Mouse (Mus musculus): Measurements from ENCODE around the gene Flywch1. TPM values are rescaled to one million over a fixed set of nuclear protein-coding genes. Genes with fewer than 3 reads are reported as not detected.
"Not testable (repeated sequence)": the region's sequence is repeated elsewhere in the genome, so short reads cannot be mapped to it uniquely, and the experiment has no call there.

Flywch1 gene
- total RNA-seq, 2 experiments from 2014 or later, result 263 to 298 TPM

DNA sequence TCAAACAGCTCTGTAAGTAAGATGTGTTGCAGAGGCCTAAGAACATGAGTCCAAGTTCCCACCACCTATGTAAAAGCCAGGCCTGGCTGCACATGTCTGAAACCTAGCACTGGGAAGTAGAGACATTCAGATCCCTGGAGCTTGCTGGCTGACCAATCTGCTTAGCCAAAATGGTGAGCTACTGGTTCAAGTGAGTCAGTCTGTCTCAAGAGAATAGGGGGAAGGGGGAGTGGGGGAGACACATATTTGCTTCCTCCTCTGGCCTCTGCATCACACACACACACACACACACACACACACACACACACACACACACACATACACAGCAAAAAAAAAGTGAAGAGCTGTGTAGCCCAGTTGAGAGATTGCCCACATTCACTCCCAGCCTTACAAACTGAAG, 11.9 kb upstream of the Flywch1 start:
- no peak for DNase-seq (ENCODE audit: extremely low spot score in 1 of 2, low spot score in 1 of 2)

DNA sequence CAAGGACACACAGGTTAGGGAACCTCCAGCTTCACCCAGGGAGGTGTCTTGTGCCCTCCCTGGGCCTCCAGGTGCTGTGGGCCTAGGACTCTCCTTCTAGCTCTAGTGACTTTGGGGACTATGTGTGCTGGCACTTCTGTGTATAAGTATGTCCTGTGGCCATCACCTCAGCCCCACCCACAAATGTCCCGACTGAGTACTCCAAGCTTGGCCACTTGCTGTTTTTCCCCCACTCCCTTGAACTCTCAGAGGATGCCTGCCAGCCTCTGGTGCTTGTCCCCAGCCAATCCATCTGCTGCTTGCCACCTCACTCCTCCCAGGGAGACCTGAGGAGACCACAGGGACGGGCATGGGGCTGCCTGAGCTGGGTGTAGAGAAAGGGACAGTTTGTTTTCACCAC, 7.0 kb upstream of the Flywch1 start:
- DNase-seq (ENCODE audit: extremely low spot score in 1 of 2, low spot score in 1 of 2), result no peak

DNA sequence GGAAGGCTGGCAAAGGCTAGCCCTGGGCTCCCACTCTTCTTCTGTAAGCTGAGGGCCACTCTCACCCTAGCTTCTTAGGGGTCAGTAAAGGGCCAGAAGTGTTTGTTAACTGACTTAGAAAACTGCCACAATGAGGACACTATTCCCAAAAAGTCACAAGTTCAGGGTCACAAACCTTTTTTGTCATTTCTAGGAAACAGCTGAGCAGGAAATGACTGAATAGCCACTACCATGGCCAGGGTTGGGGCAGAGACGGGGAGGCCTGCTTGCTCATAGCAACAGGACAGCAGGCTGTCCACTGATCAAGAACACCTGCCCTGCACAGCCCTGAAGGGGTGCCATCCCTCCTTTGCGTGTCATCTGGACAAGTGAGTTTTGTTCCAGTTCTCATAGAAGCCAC, 5.7 kb upstream of the Flywch1 start:
- no peak for DNase-seq (ENCODE audit: extremely low spot score in 1 of 2, low spot score in 1 of 2)

DNA sequence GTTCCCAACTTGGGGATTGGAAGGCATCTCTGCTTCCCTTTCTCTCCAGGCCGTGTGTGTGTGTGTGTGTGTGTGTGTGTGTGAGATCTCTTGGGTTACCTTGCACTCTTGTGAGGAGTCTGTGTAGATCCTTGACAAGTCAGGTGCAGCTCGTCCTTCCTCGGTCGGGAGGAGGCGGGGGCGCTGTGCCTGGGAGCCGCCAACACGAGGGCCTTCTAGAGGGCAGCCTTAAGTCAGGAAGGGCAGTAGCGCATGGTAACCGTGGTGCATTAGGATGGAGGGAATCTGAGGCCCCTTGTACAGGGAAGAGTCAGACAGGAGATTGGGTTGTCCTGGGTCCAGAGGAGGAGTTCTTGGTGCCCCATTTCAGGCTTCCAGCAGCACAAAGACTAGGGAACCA, 4.8 kb upstream of the Flywch1 start:
- DNase-seq (ENCODE audit: extremely low spot score in 1 of 2, low spot score in 1 of 2), result no peak

DNA sequence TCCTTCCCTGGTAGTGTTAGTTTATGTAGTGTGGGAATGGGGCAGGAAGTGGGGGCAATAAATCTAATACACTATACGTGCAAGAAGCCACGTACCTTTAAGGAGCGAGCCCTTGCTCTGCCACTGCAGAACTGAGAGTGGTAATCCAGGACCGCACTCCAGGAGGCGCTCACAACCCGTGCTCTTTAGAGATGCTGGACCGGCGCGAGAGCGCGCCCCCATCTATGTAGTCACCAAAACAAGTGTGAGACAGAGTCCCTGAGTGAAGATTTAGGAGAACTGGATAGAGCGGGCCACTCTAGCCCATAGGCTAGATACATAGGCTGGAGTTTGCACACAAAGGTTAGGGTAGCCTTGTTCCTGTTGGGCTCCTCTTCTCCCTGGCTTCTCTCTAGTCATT, 2.7 kb upstream of the Flywch1 start:
- peak; percentile 54 to 73 for DNase-seq (ENCODE audit: extremely low spot score in 1 of 2, low spot score in 1 of 2)

DNA sequence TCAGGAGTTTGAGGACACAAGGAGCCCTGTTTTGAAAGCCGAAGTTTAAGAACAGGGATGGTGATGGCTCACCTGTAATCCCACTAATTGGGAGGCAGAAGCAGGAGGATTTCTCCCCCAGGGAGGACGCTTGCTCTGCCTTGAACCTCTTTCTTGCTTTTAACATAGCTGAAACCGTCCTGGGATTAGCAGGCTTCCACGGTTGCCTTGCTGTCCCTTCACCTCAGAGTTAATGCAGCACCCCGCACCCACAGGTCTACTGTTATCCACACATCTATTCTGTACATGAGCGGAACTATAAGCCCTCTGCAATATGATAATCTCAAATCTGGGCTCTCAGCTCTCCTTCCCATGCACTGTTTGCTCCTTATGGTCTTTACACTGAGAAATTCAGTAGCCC, 2.3 kb upstream of the Flywch1 start:
- DNase-seq (ENCODE audit: extremely low spot score in 1 of 2, low spot score in 1 of 2), result no peak

DNA sequence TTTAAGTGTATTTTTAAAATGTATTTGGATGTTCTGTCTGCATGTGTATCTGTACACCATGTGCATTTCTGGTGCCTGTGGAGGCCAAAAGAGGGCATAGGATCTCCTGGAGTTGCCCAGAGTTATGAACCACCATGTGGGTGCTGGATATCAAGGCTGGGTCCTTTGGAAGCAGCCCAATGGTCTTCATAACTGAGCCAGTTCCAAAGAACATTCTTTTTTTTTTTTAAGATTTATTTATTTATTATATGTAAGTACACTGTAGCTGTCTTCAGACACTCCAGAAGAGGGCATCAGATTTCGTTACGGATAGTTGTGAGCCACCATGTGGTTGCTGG, 786 bp upstream of the Flywch1 start:
- DNase-seq (ENCODE audit: extremely low spot score in 1 of 2, low spot score in 1 of 2), result not testable (repeated sequence)

DNA sequence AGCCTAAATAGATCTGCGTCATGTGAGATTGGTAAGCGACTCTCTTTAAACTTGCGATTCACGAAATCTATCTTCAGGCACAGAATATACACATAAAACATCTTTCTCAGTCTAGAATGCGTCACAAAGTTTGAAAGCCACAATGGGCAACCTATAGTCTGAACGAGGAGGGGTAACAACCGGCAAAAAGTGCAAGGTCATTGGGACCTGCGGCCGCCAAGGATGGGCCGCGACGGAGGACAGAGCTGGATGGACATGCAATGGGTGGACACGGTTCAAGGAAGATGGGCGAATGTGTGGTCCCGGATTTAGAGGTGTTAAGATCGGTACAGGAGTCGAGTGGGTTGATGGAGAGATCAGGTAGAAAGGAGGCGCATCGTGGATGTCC, 512 bp downstream of the Flywch1 start:
- peak in 1 of 2 experiments; percentile 27 for DNase-seq (ENCODE audit: extremely low spot score in 1 of 2, low spot score in 1 of 2)

DNA sequence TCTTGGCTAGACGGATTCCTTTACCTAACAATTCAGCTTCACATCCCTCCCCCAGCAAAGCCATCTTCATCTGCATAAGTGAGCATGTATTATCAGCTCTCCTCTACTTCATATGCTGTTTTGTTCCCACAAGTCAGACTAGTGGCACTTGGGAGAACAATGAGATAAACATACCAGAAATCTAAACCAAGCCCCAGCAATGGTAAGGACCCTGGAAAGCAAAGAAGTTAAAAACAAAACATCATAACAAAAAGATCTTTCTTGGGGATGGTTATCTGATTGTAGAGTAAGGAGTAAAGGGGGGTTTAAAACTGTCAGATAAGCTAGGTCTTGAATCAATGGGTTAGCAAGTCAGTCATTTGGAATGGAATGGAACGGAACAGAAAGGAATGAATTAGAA, 909 bp downstream of the Flywch1 start:
- DNase-seq (ENCODE audit: extremely low spot score in 1 of 2, low spot score in 1 of 2), result no peak

DNA sequence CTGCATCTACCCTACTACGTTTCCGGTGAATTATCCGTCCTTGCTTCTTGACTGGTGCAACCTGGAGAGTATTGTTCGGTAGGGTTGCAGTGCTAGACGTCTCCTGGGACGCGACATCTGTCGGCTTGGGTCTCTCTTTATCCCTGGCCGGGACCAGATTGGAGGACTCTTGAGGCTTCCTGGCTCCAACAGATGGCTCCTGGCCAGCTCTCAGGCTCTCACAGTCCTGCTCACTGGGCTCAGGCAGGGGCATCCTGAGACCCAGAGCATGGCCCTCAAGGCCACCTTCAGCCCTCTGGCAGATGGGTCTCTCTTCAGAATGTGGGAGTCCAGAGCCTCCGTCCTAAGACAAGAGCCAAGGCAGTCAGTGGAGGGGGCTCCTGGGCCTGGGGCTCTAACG, 8.4 kb downstream of the Flywch1 start:
- DNase-seq (ENCODE audit: extremely low spot score in 1 of 2, low spot score in 1 of 2), result no peak

DNA sequence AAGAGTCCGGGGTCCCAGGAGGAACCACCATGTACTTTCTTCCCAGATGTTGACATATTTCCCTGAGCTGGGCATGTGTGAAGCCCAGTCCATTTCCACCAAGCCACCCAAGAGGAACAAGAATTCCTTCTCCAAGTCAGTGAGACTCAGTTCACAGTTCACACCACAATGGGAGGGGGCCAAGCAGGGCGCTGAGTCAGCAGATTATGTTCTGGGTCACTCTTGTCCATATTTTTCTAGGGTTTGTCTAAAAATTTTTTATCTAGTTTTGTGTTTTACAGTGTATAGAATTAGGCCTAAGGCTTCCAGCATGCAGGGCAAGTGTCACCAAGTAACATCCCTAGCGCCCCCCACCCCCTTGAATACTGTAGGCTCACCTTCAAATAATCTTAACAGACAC, 10.2 kb downstream of the Flywch1 start:
- DNase-seq (ENCODE audit: extremely low spot score in 1 of 2, low spot score in 1 of 2), result no peak

DNA sequence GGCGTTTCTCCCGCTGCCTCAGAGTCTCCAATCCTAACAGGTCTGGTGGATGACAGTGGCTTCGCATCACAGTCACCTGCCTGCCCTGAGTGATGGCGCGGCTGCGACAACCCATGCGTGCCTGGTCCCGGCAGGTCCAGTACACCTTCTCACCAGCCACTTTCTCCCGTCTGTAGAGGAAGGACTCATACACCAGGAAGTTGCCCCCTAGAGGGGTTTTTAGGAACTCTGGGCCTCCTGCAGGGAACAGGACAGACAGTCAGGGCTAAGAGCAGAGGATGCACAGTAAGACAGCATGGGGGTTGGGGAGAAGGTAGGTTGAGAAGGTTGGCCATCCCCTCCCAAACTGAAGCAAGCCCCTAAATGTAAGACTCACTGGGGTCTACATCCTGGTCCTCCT, 11.2 kb downstream of the Flywch1 start:
- DNase-seq (ENCODE audit: extremely low spot score in 1 of 2, low spot score in 1 of 2), result no peak

DNA sequence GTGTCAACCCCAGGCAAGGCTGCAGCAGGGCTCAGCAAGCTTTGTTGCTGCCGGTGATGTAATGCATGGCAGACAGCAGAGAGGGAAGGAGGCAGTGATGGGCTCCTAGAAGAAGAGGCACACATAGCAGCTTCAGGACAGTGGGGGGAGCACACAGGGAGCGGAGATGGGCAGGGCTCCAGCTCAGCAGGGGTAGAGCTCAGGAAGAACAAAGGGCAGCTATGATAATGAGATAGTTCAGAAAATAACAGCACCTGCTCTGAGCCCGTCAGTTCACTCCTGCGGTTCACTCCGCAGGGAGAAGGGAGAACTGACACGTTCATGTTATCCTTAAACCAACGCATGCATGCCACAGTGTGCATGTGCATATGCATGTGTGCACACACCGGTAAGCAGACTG, 12.6 kb downstream of the Flywch1 start:
- DNase-seq (ENCODE audit: extremely low spot score in 1 of 2, low spot score in 1 of 2), result no peak

DNA sequence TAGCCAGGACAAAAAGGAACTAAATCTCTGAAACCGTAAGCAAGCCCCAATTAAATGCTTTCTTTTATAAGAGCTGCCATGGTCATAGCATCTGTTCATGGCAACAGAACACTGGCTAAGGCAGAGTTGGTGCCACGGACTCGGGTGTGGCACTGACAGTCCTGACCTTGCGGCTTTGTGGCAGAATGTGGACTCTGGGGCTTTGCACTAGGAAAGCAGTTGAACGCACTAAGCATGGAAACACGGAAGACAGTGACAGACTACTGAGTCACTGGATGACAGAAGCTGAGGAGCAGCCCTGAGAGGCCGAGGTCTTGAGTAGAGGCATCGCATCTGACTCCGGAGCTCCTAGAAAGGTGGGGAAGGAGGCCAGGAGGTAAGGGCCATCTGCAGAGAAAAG, 13.8 kb downstream of the Flywch1 start:
- DNase-seq (ENCODE audit: extremely low spot score in 1 of 2, low spot score in 1 of 2), result no peak

DNA sequence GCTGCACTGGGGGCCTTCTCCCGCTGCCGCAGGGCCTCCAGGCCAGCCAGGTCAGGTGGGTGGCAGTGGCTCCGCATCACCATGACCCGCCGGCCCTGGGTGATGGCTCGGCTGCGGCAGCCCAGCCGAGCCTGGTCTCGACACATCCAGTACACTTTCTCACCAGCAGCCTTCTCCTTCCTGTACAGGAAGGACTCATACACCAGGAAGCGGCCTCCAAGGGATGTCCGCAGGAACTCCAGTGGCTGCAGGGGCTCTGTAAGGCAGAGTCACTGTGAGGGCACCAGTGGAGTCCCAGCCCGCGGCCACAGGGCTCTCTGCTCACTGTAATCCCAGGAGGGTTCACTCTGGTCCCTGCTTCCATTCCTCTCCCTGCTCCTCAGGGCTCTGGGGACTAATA, 15.7 kb downstream of the Flywch1 start:
- DNase-seq (ENCODE audit: extremely low spot score in 1 of 2, low spot score in 1 of 2), result no peak

DNA sequence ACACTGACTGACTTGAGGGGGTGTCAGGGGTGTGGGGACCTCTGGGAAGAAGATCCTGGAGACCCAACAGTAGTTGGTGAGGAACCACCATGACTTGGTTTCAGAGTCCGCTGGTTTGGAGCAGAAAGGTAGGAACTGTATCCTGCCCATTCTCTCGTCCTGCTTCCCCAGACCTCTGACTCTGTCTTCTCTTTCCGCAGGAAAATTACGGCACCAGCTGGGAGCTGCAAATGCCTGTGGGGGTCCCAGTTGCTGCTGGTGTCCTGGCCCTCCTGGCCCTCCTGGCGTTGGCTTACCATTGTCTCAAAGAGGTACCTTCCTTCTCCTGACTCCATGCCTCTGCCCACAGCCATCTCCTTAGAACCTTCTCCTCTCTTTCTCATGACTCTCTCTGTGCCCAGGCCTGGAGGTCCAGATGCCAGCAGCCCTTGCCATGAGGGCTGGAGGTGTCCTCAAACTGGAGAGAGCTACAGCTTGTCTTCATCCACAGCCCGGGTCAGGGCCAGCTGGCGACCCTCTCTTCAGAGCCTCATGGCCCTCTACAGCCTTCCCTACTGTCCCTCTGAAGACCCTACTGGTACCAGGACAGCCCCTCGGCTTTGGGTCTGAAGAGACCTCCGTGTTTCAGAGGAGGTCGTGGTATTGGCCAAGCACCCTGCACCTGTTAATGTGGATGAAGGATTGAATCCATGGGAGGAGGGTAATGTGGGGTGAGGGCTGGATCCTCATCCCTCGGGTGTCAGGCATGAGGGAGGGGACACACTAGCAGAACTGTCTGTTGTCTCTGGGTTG, 21.8 kb downstream of the Flywch1 start:
- DNase-seq (ENCODE audit: extremely low spot score in 1 of 2, low spot score in 1 of 2), result no peak

DNA sequence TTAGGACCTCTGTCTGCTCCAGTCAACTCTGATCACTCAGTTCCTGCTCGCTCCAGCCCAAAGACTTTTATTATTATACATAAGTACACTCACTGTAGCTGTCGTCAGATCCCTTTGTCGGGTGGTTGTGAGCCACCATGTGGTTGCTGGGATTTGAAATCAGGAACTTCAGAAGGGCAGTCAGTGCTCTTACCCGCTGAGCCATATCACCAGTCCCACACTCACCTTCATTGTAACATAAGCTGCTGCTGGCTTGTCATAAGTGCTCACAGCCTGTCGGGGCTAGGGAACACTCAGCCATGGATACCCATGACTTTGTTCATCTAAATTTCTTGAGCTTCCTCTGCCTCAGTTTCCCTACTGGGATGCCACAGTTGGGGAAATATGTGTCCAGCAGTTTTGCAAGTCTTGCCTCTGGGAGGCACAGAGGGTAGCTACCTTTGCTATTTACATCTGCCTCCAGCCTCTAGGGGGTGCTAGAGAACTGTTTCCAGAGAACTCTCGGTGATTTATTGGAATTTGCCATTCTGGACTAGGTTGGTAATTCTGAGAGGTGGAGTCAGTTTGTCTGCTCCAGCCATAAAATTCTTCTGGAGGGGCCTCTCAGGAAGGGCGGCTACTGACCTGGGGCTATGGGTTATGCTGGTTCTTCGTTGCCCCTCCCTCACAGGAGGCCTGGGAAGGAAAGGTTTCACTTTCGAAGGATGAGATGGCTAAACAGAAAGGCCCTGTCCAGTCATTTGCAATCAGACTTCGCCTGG, 22.6 kb downstream of the Flywch1 start:
- peak in 1 of 2 experiments; percentile 73 for DNase-seq (ENCODE audit: extremely low spot score in 1 of 2, low spot score in 1 of 2)

DNA sequence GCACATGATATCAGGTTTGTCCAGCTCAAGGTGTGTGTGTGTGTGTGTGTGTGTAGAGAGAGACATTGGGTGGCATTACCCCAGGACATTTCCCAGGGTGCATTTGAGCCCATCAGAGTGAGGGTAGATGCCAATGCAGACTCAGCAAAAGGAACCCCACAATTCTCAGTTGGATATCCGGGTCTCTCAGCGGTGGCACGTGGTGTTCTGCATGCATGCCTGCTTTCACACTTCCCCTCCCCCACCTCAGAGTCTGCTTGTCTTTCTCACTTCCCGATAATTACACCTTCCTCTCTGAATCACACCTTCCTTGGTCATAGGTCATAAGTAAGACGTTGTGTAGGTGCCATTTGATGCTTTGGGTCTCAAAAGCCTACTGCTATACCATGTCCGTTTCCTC, 23.4 kb downstream of the Flywch1 start:
- DNase-seq (ENCODE audit: extremely low spot score in 1 of 2, low spot score in 1 of 2), result no peak

DNA sequence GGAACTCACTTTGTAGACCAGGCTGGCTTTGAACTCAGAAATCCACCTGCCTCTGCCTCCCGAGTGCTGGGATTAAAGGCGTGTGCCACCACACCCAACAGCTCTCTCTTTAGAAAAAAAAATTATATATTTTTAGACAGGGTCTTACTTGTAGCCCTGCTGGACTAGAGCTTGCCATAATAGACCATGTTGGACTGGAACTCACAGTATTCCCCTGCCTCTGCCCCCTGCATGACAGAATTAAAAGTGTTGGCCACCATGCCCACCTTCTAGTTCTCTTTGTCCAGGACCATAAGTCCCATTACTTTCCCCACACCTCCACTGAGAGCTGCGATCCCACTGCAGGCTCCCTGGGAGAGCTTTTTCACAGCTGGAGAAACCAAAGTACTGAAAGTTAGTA, 23.9 kb downstream of the Flywch1 start:
- DNase-seq (ENCODE audit: extremely low spot score in 1 of 2, low spot score in 1 of 2), result no peak

DNA sequence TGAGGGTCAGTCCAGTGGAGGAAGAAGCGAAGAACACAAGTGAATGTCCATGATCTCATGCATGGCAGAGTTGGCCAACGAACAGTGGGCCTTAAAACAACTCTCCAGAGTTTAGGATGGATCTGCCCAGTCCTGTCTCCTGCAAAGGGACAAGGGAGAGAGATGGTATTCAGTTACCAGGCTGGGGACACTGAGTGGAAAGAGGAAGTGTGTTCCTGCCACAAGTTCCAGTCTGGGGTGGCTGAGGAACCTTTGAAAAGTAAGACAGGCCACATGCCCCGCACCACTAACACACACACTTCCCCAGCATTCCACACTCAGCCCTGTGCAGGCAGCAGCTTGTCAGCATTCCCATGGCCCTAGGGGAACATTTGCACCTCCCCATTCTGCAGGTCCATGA, 24.6 kb downstream of the Flywch1 start:
- no peak for DNase-seq (ENCODE audit: extremely low spot score in 1 of 2, low spot score in 1 of 2)

DNA sequence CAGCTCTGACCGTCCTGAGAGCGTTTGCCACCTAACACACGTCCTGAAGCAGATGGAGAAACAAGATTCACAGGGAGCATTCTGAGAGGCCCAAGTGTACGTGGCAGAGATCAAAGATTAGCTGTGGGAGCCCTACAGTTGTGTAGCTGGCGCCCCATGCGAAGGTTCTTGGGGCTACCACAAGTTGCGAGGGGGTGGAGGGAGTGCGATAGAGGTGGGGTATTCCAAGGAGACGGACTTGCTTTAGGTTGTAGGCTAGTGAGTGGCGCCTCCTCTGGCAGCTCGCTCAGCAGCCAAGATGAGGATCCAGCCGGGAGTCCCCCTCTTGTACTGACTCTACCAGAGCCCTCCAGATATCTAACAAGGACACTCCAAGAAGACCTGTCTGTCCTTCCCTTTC, 25.1 kb downstream of the Flywch1 start:
- DNase-seq (ENCODE audit: extremely low spot score in 1 of 2, low spot score in 1 of 2), result no peak

Data from layer of hippocampus, postnatal 25 days (tissue).